Mouse (Mus musculus): ENCODE data around the gene Shisal1. TPM values are rescaled to one million over a fixed set of nuclear protein-coding genes. Genes with fewer than 3 reads are reported as not detected.

Gene Shisal1
- polyA plus RNA-seq, 1 experiment from 2014 or later: 1.1 TPM

Other genes starting within 250 kb of the Shisal1 start
- 13.2 and 15.5 TPM in 2 replicates for gene Parvb, start 215.1 kb downstream of the Shisal1 start, polyA plus RNA-seq (2015; fragmentation: Nextera tagmentation; extraction: Ambion mirVana)
- 8.3 and 21.6 TPM in 2 replicates for gene Parvg, start 123.1 kb downstream of the Shisal1 start, polyA plus RNA-seq (2015; fragmentation: Nextera tagmentation; extraction: Ambion mirVana)
- 9.7 and 9.9 TPM in 2 replicates for gene Rtl6, start 110.7 kb upstream of the Shisal1 start, polyA plus RNA-seq (2015; fragmentation: Nextera tagmentation; extraction: Ambion mirVana)
- 11.3 and 14.8 TPM in 2 replicates for gene Prr5, start 222.5 kb upstream of the Shisal1 start, polyA plus RNA-seq (2015; fragmentation: Nextera tagmentation; extraction: Ambion mirVana)

All from heart, embryonic 16.5 days (tissue).